Comparison of ENCODE assay signal across 32 mouse cellular contexts in genomic region chr13:114822871-114823270, GRCm38 (mm10).
"Had no signal": no experiment of that assay in that cellular context is flagged by ENCODE, and none has a peak within 500 bp of the region (broad histone marks: within the 10 kb centered on the region; RNA-seq: fewer than 3 reads in every experiment).

No protein-coding gene starts in this region.

- H3K27ac ChIP-seq: heart, adult 2 months; heart, embryonic 10.5 days; heart, embryonic 13.5 days; heart, embryonic 15.5 days; hindbrain, embryonic 10.5 days; hindbrain, embryonic 12.5 days; hindbrain, embryonic 13.5 days; hindbrain, embryonic 14.5 days; hindbrain, embryonic 15.5 days; hindbrain, postnatal 0 days; kidney, embryonic 15.5 days; kidney, postnatal 0 days; layer of hippocampus, adult 2 months; left cerebral cortex, adult 2 months had no signal

- DNase-seq: heart, adult 2 months; heart, postnatal 10 days; heart, postnatal 14 days; heart, postnatal 36 days; heart, postnatal 4 days; kidney, adult 11 months; kidney, adult 18-20 months; kidney, adult 2 months; kidney, adult 8-10 months; kidney, adult 9 months; kidney, postnatal 10 days; kidney, postnatal 14 days; kidney, postnatal 25 days; kidney, postnatal 36 days; layer of hippocampus, adult 9-11 months; layer of hippocampus, postnatal 36 days had no signal

- H3K4me2 ChIP-seq: heart, embryonic 11.5 days; heart, embryonic 13.5 days; heart, embryonic 15.5 days; hindbrain, embryonic 12.5 days; hindbrain, embryonic 13.5 days; hindbrain, embryonic 14.5 days; hindbrain, embryonic 15.5 days; kidney, embryonic 15.5 days had no signal

- H3K4me3 ChIP-seq: heart, adult 2 months; heart, embryonic 10.5 days; heart, embryonic 13.5 days; heart, embryonic 15.5 days; hindbrain, embryonic 10.5 days; hindbrain, embryonic 12.5 days; hindbrain, embryonic 13.5 days; hindbrain, embryonic 15.5 days; kidney, embryonic 15.5 days; layer of hippocampus, adult 2 months; left cerebral cortex, adult 2 months had no signal

- H3K27me3 ChIP-seq: heart, embryonic 13.5 days; heart, embryonic 15.5 days; hindbrain, embryonic 12.5 days; hindbrain, embryonic 13.5 days; hindbrain, embryonic 15.5 days; kidney, embryonic 15.5 days had no signal

- H3K9ac ChIP-seq: heart, embryonic 13.5 days; heart, embryonic 15.5 days; hindbrain, embryonic 12.5 days; hindbrain, embryonic 13.5 days; hindbrain, embryonic 14.5 days; hindbrain, embryonic 15.5 days; kidney, embryonic 15.5 days had no signal

- ATAC-seq: hindbrain, embryonic 16.5 days; hindbrain, postnatal 0 days; inflammation-experienced regulatory T-cells, adult 6 months had no signal

- H3K9me3 ChIP-seq: heart, embryonic 10.5 days; heart, embryonic 13.5 days; heart, embryonic 15.5 days; hindbrain, embryonic 10.5 days; hindbrain, embryonic 12.5 days; hindbrain, embryonic 13.5 days; hindbrain, embryonic 15.5 days; kidney, embryonic 15.5 days had no signal
